Mouse (Mus musculus) erythroblast, embryonic 14.5 days (primary cell): ENCODE measurements around the gene Magi1. TPM values are rescaled to one million over a fixed set of nuclear protein-coding genes. Genes with fewer than 3 reads are reported as not detected.

Experiments used
- H3K27me3 ChIP-seq: 2 replicates; pipeline ENCODE4 v1.6.1; 2012; ENCODE audit warnings: inconsistent platforms; ENCODE audit not compliant: control insufficient read depth
- H3K36me3 ChIP-seq: 2 replicates; pipeline ENCODE4 v1.6.1; 2012; ENCODE audit warnings: mild to moderate bottlenecking, inconsistent platforms; ENCODE audit not compliant: control insufficient read depth
- H3K4me1 ChIP-seq: 2 replicates; pipeline ENCODE4 v1.6.1; 2012; ENCODE audit warnings: inconsistent platforms; ENCODE audit not compliant: control insufficient read depth
- H3K4me3 ChIP-seq: replicated peaks from 2 replicates; pipeline ENCODE3; 2012; ENCODE audit warnings: moderate library complexity, mild to moderate bottlenecking, inconsistent platforms
- H3K9me3 ChIP-seq: 2 replicates; pipeline ENCODE4 v1.6.1; 2012; ENCODE audit warnings: low read length, inconsistent platforms, mixed read lengths; ENCODE audit not compliant: control insufficient read depth
- GATA1 ChIP-seq: IDR thresholded peaks from 2 replicates; pipeline ENCODE4 v1.6.1; 2012; ENCODE audit warnings: low read length, inconsistent platforms, mixed read lengths
- TAL1 ChIP-seq: IDR thresholded peaks from 3 replicates; pipeline ENCODE4 v1.6.1; 2012; ENCODE audit warnings: low read length, inconsistent platforms, mixed read lengths
- polyA plus RNA-seq: library from polyadenylated mRNA; stranded (reverse); fragments of >175 nt; gene quantifications from 2 replicates; pipeline ENCODE4 v1.2.3, GENCODE M21; 2012

Magi1 gene
- polyA plus RNA-seq, 1 experiment: 0.16 TPM

DNA sequence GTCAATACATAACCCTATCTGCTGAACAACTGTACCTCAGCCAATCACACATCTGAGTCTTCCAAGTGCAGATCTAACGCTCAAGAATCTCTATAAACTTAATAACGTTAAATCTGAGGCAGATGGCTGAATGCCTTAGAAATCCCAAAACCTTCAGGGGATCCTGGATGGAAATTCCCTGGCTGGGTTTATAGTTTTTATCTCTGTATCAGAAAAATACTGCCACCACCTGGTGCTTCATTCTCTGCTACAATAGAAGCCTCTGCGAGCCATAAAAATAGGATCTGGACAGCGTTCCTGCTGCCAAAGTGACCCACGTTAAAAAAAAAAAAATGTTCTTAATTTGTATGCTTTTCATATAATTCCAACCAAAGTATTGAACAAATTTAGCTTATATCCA lies 162.2 kb downstream of the Magi1 start:
- Histone ChIP-seq H3K4me3 (no peak overlapping the region), H3K36me3 (no peaks in the 10 kb centered on the region), H3K9me3 (no peaks in the 10 kb centered on the region), H3K27me3 (no peaks in the 10 kb centered on the region), H3K4me1 (peaks cover 17% of the 10 kb centered on the region)
- TF ChIP-seq GATA1: no peak
- no peak for TF ChIP-seq TAL1

DNA sequence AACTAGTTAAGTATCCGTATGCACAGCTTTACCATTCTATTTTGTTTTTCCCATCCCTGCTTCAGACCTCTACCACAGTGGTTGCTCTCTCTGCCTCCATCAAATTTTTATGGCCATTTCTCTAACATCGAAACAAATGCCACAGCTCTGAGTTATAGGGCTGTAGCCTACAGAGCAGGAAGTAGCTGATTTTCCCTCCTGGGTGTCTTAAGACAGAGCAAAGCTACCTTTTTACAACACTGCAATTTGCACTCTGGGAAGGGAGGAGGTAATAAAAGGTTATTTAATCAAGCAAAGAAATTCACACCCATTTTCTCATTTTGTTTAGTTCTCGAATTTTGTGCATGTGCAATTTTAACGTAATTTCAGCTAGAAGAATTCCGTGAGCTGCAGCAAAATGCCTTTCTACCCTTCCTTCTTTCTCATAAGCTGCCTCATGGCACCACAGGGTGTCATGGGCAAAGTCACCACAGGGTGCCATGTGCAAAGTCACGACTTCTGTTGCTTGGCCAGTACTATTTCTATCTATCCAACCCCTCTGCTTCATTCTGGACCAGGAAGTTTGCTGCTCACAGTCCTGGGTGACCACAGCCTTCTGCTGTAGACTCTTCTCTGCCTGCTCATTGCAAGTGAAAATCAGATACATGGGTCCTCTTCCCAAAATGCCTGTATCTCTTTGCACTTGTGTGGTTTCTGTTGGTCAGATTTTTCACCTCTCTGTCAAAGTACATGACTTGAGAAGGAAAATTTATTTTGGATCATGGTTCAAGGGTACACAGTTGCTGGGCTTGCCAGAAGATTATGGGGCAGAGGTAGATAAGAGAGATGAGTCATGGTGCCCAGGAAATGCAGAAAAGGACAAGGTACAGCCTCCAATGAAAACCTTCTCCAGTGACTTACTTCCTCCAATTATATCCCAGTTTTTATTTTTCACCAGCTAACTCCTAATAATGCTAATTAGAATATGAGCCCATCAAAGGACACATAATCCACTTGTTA lies 167.0 kb downstream of the Magi1 start:
- Histone ChIP-seq H3K4me3 (no peak overlapping the region), H3K9me3 (no peaks in the 10 kb centered on the region), H3K36me3 (no peaks in the 10 kb centered on the region), H3K27me3 (no peaks in the 10 kb centered on the region), H3K4me1 (no peaks in the 10 kb centered on the region)
- TF ChIP-seq GATA1 (no peak), TAL1 (no peak)

DNA sequence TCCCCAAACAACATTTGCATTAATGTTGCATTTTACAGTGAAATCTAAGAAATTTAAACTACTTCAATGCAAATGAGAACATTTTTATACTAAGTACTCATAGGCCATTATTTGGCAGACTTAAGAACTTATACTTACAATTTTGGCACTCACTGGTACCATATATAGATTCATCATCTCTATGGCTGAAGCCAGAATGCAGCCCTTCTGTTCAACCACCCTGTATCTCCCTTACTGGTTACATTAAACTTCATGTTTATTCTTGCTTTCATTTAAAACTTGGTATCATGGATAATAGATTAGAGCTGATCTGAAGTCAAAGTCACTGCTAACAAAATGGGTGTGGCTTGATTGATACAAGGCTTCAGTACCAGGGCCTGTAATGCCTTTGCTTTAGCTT lies 171.9 kb downstream of the Magi1 start:
- no peaks in the 10 kb centered on the region for H3K4me1 ChIP-seq
- H3K4me3 ChIP-seq: no peak overlapping the region
- no peaks in the 10 kb centered on the region for H3K36me3 ChIP-seq
- no peaks in the 10 kb centered on the region for H3K27me3 ChIP-seq
- H3K9me3 ChIP-seq: no peaks in the 10 kb centered on the region
- TF ChIP-seq GATA1: no peak
- no peak for TF ChIP-seq TAL1

DNA sequence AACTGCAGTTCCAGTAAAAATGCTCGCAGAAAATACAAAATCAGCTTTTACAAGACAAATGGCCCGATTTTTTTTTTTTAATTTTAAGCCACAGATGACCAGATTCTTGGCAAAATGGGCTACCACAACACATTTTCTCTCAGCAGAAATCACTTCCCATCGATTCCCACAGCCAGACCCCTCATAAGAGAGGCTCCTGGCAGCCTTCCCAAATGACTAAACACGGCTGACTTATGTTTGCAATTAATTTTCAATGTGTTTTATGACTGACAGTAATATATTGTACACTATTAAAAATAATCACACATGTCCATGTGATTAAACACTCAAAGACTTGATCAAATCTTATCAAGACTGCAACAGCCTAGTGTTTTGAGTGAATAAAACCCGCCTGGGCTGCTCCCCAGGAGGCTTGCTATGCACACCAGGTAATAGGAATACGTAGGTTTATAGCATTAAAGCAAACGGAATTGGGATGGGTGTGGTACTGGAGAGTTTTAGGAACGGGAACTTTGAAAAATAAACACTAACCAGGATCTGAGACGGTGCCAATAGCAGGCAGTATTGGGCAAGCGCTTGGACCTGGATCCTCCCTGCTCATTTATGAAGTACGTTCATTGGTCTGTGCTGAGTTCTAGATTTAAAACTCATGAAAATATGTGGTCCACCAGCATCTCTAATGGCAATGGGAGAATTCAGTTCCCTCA lies 176.2 kb downstream of the Magi1 start:
- no peaks in the 10 kb centered on the region for H3K27me3 ChIP-seq
- peaks cover 2% of the 10 kb centered on the region for H3K4me1 ChIP-seq
- H3K9me3 ChIP-seq: no peaks in the 10 kb centered on the region
- no peak overlapping the region for H3K4me3 ChIP-seq
- TF ChIP-seq GATA1 (no peak), TAL1 (no peak)
- H3K36me3 ChIP-seq: no peaks in the 10 kb centered on the region

DNA sequence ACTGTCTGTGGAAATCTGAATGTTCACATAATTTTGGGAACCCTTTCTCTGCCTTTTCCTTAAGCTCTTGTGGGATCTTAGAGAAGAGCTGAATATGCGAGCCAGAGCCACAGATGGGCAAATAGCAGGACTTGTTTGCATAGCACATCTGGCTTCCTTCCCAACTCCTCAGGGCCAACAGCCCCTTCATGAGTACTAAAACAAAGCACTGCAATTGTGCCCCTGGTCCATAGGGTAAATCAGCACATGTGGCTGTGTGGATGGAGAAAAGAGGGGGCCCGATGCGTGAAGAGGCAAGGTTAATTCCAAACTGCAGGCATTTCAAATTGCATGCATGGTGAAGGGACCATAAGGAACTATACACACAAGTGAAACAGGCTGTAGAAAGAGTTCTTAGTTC lies 180.1 kb downstream of the Magi1 start:
- H3K36me3 ChIP-seq: no peaks in the 10 kb centered on the region
- TF ChIP-seq TAL1 (no peak), GATA1 (no peak)
- H3K27me3 ChIP-seq: no peaks in the 10 kb centered on the region

DNA sequence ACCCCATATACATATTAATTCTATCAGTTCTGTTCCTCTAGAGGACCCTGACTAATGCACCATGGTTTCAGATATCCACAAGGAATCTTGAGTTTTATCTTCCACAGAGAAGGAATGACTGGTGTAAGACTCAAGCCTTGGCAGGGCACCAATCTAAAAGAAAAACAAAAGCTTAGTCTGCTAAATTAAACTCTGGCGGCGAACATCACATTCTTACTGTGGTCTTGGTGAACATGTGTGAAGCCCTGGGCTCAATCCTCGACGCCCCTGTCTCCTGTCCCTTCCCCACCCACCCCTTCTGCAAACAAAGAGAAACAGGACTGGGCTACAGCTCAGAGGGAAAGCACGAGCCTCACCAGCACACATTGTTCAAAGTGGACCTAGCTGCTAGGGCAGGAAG lies 182.5 kb downstream of the Magi1 start:
- H3K4me3 ChIP-seq: no peak overlapping the region
- no peaks in the 10 kb centered on the region for H3K36me3 ChIP-seq
- no peak for TF ChIP-seq TAL1
- TF ChIP-seq GATA1: no peak
- H3K4me1 ChIP-seq: peaks cover 7% of the 10 kb centered on the region
- no peaks in the 10 kb centered on the region for H3K9me3 ChIP-seq
- H3K27me3 ChIP-seq: no peaks in the 10 kb centered on the region

More for the DNA sequence above, 180.1 kb downstream of the Magi1 start:
- no peaks in the 10 kb centered on the region for H3K9me3 ChIP-seq
- no peak overlapping the region for H3K4me3 ChIP-seq
- H3K4me1 ChIP-seq: peaks cover 2% of the 10 kb centered on the region

GRCm38 (mm10) chr6:94094924-94095685 lies 188.6 kb downstream of the Magi1 start:
- H3K36me3 ChIP-seq: no peaks in the 10 kb centered on the region
- TF ChIP-seq TAL1 (no peak), GATA1 (no peak)
- H3K9me3 ChIP-seq: no peaks in the 10 kb centered on the region
- peaks cover 35% of the 10 kb centered on the region for H3K4me1 ChIP-seq
- H3K27me3 ChIP-seq: no peaks in the 10 kb centered on the region
- H3K4me3 ChIP-seq: no peak overlapping the region

- Histone ChIP-seq H3K4me3 (no peak overlapping the region), H3K36me3 (no peaks in the 10 kb centered on the region), H3K4me1 (peaks cover 35% of the 10 kb centered on the region), H3K9me3 (no peaks in the 10 kb centered on the region), H3K27me3 (no peaks in the 10 kb centered on the region)
- TF ChIP-seq TAL1: no peak
- TF ChIP-seq GATA1: no peak
Observed at GRCm38 (mm10) chr6:94092969-94093597, 190.6 kb downstream of the Magi1 start.
